Mouse (Mus musculus): ENCODE data around the gene Olfr374.

DNA sequence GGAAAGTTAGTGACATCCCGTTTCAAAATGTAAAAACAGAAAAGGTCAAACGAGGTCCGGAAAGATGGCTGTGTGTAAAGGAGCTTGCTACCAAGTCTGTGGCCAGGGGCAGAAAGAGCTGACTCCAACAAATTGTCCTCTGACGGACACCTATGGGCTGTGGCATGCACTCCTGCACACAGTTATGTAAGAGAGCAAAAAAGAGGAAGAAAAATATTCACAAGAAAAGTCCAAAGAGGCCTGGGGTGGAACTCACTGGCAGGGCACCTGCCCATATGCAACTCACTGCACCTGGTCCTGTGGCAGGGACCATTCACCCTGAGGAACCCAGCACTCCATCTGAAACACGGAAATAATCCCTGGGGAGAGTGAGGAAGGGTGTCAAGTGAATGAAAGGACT, 22.1 kb upstream of the Olfr374 start:
- TF ChIP-seq CTCF (IDR thresholded peaks at IDR 0.05; ENCODE audit: control insufficient read depth, insufficient read depth, insufficient replicate concordance, low read depth, low read length) (no peak), POLR2A (IDR thresholded peaks at IDR 0.05; ENCODE audit: control insufficient read depth, low read depth, low read length) (no peak)

All from testis, adult 2 months (tissue).